Mouse (Mus musculus) neutrophil, adult 65 days (primary cell): ENCODE results near the gene Car3. TPM values are rescaled to one million over a fixed set of nuclear protein-coding genes. Genes with fewer than 3 reads are reported as not detected.

Source experiments
- total RNA-seq: library from RNA; stranded (reverse); gene quantifications from 2 replicates; pipeline ENCODE4 v1.2.4, GENCODE M21; 2023

Gene Car3
- 0.86 and 1.2 TPM in 2 replicates for total RNA-seq

DNA sequence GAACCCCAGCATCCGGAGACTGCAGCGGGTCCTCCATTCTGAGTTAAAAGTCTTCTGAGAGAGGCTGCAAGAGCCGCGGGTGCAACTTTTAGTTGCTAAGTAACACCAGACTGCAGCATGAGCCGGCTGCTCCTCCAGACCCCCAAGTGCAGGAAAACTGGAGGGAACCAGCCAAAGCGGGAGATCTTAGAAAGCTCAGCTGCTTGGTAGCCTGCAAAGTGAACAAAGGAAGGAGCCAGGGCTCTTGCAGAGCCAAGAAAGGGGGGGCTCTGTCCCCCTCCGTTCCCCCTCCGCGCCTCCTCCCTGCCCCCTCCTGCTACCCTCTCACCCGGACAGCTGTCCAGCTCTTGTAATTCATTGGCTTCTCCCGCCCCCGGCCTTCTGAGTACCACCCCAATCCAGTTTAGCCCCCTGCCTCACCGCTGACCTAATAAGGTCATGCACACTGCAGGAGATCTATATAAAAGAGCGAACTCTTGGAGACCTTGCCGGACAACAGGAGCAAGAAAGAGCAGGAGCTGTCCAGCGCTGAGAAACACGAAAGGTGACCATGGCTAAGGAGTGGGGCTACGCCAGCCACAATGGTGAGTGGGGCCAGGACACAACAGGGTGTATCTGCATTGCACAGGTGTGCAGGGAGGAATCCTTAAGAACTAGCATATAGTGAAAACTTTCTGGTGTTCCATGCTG, at the start of gene Car3:
TSS of gene Car3 (plus strand) at position 491 of the 690 bp plus-strand sequence.

DNA sequence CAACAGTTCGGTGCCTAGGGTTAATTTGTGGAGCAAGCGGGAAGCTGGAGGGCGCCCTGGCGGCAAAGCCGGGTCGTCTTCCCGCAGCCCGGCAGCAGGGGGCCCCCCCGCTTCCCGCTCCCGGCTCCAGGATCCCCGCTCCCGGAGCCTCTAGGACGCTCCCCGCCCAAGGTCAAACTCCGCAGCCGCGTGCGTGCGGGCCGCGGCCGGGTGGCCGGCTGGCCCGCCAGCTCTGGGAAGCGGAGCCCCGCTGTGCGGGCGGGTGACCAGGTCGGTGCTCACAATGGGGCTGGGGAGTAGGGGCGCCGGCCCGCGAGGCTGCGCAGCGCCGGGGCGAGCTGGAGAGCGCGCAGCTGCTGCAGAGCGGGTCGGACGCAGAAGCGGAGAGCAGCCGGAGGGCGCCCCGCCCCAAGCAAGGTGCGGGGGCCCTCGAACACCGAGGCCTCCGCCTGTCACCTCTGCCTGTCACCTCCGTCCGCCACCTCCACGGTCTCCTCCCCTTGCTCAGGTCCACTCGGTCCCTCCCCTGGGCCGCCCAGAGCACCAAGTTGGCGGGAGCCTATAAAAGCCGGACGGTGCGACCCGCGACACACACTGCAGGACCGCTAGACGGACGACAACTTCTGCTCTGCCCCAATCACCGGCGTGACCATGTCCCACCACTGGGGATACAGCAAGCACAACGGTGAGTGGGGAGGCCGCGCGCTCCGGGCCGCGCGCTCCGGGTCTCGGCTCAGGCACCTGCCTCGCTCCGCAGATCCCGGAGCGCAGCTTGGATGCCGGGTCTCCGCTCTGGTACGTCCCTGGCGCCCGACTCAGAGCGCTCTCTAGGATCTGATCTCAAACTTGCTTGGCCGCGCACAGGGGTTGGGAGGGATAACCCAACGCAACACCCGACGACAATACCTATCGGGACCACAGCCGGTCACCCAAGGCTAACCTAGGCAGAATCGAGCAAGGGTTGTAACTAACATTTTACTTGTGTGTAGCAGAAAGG, 23.1 kb downstream of the Car3 start, which contains the start of gene Car2:
TSS of gene Car2 (plus strand) at position 172 of the 997 bp plus-strand sequence.

Other genes with a start within 250 kb of the Car3 start
- 1.1 and 1.2 TPM in 2 replicates for gene Car13, start 221.8 kb upstream of the Car3 start, total RNA-seq
- 1.3 and 1.9 TPM in 2 replicates for gene Car1, start 55.1 kb upstream of the Car3 start, total RNA-seq
- gene Car2, start 22.8 kb downstream of the Car3 start, total RNA-seq: 2.9 and 5.1 TPM in 2 replicates